Mouse (Mus musculus) natural killer cell, adult 2 months (primary cell): ENCODE measurements around the gene Gm21258.
"Not testable (repeated sequence)": the region's sequence is repeated elsewhere in the genome, so short reads cannot be mapped to it uniquely, and the experiment has no call there.

ENCODE experiments used
- DNase-seq, 2 experiments: peaks; one replicate each; pipeline ENCODE4 v3.0.0; 2022; ENCODE audit warnings: low spot score in 2 of 2

Gm21258 gene

DNA sequence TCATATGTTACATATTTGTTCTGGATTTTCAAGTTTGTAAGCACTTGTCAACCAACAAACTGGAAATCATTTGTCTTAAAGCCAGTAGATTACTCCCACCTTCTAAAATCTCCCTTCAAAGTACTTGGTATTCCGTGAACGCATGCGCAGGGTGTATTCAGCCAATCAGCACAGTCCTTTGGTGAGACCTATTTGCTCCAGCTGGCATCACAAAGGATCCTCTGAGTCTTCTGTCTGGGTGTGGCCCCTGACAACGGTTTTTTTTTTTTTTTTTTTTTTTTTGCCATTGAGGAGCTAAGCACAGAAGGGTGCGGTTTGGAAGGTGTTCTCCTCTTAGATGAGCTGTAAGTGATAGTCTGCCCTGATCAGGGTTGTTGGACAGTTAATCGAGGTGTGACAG is at the start of gene Gm21258:
Gene Gm21258, plus strand, starts transcription at position 301 of the 400 bp plus-strand sequence.
- DNase-seq, result not testable (repeated sequence)
